Mouse (Mus musculus) 416B (cell line): ENCODE measurements at regions not wholly inside any gene's neighbourhood (a gene's known extent, or its start where the extent isn't known, plus 50 kb on each side); places are given as distances from the start of the nearest gene placed in this dataset.

Experiments used
- DNase-seq: peaks from one replicate; pipeline ENCODE4 v3.0.0; 2011; ENCODE audit warnings: low read depth

DNA sequence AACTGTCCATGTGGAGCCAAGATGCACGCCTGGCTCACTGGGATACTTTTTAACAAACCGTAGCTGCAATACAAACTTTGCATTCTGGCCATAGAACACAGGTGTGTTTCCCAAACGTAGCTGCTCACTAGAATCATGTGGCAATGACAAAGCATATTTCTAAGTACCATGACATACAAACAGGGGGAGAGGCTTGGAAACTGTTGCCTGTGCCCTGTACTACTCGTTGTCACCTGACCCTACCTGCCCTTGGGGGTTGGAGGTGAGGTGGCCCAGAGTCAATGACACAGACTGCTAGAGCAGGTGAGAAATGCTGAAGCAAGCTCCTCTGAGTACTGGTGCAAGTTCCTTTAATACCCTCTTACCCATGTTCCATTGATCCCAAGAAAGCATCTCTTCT lies 64.3 kb upstream of the Map4k3 start:
- no peak for DNase-seq

DNA sequence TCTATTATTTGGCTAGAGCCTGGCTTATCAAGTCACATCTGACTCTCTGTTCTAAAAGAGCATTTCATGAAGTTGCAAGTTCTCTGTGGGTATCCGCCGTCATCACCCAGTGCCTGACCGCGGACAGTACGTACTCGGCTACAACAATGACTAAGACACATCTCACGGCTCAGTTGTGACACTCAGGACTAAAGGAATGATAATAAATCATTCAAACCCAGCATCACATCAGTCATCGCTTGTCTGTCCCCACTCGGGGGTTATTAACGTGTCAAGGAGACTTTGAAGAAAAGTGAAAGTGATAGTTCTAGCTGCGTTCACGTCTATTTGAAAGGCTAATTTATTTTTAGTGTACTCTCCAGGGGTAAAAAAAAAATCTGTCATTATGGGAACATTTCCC lies 61.4 kb upstream of the Map4k3 start:
- DNase-seq, result peak; percentile 3

DNA sequence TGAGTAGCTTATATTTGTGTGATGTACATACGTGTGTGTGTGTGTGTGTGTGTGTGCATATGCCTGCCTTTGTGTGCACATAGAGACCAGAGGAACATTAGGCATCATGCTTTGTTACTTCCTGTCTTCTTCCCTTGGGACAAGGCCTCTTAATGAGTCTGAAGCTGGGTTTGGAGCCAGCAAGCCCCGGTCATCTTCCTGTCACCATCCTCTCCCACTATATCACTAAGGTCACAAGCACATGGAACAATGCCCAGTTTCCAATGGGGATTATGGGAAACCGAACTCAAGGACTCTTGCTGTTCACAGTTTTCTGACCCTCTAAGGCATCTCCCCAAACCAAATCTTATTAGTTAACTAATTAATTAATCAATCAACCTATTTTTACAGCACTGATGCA lies 60.7 kb upstream of the Map4k3 start:
- DNase-seq, result no peak

DNA sequence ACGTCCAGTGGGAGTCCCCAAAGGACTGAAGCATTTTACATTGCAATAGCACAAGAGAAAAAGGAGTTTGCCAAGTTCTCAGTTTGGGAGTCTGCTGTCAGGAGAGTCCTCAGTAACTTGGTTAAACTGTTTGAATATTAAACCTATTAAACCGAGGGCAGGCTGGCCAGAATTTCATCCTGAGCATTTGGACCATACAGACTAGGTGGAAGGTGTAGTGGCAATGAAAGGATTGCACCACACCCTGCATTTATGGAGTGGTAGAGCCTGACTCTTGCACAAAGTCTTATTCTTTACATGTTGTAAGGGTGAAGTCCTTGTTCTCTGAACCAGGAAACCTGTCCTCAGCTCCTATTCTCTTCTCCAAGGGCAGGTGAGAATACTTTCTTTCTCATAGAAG lies 58.6 kb upstream of the Map4k3 start:
- no peak for DNase-seq

DNA sequence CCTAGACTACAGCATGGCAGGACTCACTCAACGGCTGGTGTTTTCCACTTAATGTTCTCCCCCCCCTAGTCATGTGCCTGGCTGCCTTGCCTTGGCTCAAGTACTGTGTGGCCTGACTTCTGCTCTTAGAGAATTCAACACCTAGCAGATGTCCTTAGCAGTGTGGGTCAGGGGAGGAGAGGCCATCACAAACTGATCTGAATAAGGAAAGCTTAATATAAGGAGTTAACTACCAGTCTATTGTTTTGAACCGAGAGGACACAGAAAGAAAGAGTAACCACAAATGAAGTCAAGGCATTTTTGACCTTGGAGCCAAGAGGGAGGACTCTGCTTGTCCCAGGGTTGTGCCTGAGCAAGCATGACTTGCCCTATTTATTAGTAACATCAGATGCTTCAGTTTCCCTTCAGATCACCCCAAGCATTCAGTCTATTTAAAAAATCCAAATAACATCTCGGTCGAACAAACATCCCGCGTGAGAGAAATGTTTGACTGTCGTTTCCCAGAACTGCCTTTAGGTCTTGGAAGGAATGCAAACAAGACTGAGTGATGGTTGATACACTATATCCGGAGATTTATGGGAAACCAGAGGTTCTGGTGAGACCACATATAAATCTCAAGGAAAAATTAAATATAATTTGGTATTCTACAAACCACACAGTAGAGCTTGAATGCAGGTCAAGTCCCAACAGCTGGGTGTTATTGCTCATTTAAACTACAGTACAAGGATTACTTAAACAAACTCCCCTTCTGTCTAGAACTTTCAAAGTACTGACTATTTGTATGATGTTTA lies 58.0 kb upstream of the Map4k3 start:
- no peak for DNase-seq

DNA sequence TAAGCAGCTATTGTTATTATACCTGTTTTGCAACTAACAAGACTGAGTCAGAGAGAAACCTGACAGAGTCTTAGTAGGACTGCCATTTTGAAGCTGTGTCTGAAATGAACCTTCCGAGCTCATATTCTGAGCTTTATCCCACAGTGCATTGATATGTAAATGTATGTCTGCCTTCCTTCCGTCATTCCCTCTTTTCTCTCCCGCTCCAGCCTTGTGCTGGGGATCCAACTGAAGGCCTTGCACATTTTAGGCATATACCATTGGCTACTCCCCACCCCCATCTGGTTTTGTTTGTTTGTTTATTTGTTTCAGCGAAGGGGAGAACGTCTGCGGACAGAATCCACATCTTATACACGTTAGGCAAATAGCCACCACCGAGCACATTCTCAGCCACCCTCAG lies 57.2 kb upstream of the Map4k3 start:
- DNase-seq, result no peak

DNA sequence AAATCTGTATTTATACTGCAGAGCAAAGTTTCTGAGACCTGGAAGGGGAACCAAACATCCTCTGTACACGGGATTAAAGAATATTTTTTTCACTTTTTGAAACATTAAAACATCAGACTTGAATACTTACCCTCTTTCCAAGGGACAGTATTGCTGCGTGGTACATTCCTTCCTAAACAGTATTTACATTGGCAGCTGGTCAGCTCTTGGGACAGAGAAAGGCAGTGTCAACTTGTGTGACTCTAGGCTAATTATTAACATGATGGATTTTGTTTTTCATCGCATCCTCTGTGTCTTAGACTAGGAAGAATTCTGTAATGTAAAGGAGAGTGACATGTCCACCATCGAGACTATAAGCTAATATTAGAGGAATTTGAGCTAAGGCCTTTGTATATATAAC lies 56.8 kb upstream of the Map4k3 start:
- DNase-seq, result no peak

DNA sequence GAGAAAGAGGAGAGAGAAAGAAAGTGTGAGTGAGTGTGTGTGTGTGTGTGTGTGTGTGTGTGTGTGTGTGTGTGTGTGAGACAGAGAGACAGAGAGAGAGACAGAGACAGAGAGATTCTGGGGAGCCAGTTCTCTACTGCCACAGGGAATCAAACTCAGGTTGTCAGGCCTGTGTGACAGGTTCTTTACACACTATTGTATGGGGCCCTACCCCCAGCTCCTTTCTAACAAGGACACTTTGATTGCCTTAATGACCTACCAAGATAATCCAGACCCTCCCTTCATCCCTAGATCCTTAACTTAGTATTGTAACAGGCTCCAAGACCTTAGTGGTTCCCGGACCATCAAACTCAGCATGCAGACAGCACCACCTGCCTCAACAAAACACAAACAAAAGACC lies 53.9 kb upstream of the Map4k3 start:
- no peak for DNase-seq

DNA sequence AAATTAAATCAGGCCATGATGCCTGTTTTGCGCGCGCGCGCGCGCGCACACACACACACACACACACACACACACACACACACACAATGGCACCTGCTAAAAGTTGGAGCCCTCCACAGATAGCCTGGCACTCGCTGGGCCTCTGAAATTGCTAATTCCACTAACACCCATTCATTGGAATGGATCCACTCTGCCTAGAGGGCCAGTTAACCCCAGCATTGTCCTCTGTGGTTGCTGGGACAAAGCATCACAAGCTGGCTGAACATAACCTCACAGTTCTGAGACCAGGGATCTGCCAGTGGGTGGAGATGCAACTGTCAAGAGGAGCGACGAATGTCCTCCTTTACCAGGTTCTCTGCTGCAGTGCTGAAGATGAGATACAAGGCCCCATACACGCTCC lies 53.3 kb upstream of the Map4k3 start:
- no peak for DNase-seq

DNA sequence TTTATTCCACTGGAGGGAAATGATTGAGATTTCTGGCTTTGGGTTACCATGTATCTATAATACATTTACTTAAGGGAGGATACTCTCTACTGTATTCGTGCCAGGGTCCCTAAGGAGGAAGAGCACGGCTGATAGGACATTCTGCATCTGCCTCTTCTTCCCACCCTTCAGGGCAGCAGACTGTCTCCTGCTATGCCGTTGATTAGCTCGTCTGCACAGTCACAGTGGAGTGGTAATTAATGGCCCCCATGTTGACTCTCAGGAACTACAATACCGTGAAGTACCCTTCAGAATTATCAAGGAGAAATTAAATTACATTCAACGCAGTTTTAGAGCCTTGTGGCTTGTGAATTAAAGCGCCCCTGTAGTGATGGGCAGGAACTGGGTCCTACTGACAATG lies 52.0 kb upstream of the Map4k3 start:
- DNase-seq, result no peak

DNA sequence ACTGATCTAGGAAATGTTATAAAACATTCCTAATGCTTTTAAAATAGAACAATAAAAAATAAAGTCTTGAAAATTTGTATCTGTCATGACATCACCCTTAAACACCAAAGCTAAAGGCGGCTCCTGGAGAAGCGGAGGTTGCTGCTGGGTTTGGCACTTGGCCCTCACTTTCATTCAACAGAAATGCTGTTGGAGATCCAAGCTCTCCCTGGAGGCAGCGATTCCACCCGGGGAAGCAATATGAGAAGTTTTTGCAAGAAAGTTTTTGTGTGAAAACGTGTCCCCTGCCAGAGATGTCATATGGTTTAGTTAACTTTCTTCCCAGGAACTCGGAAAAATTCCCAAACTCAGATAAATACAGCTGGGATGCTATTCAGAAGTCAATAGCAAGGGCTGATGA lies 51.5 kb upstream of the Map4k3 start:
- no peak for DNase-seq
